Mouse (Mus musculus): Measurements from ENCODE around the gene Artn. TPM values are rescaled to one million over a fixed set of nuclear protein-coding genes. Genes with fewer than 3 reads are reported as not detected.

Artn gene
- polyA plus RNA-seq, 1 experiment from 2014 or later = 6.9 TPM

- H3K4me1 ChIP-seq = peaks cover 6% of the 10 kb centered on the region; the same call in 1 of the 2 replicates
- H3K27ac ChIP-seq = no peak overlapping the region
- WGBS = 89% methylated on average over 8 of the region's 8 CpGs
- no peak overlapping the region for H3K4me2 ChIP-seq
- H3K9me3 ChIP-seq = no peaks in the 10 kb centered on the region
- H3K36me3 ChIP-seq = peaks cover 44% of the 10 kb centered on the region
- H3K9ac ChIP-seq = no peak overlapping the region
- no peak overlapping the region for H3K4me3 ChIP-seq (replicated peaks)
- H3K27me3 ChIP-seq (replicated peaks) = no peaks in the 10 kb centered on the region
- ATAC-seq (ENCODE audit: insufficient read depth, low FRiP score, low read depth) = no peak
Observed at GRCm38 (mm10) chr4:117904761-117905160, 24.8 kb downstream of the Artn start.

GRCm38 (mm10) chr4:117904094-117904493 is 25.5 kb downstream of the Artn start:
- 88% methylated on average over 10 of the region's 10 CpGs for WGBS
- peaks cover 6% of the 10 kb centered on the region; the same call in 1 of the 2 replicates for H3K4me1 ChIP-seq
- H3K27me3 ChIP-seq (replicated peaks) = no peaks in the 10 kb centered on the region
- no peak for ATAC-seq (ENCODE audit: insufficient read depth, low FRiP score, low read depth)
- H3K9me3 ChIP-seq = no peaks in the 10 kb centered on the region
- no peak overlapping the region for H3K27ac ChIP-seq
- H3K36me3 ChIP-seq = peaks cover 51% of the 10 kb centered on the region
- no peak overlapping the region for H3K4me2 ChIP-seq
- H3K9ac ChIP-seq = no peak overlapping the region
- H3K4me3 ChIP-seq (replicated peaks) = no peak overlapping the region

- Histone ChIP-seq H3K27me3 (replicated peaks) (no peaks in the 10 kb centered on the region), H3K4me2 (no peak overlapping the region), H3K4me1 (no peaks in the 10 kb centered on the region), H3K36me3 (peaks cover 58% of the 10 kb centered on the region), H3K9me3 (no peaks in the 10 kb centered on the region), H3K27ac (no peak overlapping the region), H3K4me3 (replicated peaks) (no peak overlapping the region), H3K9ac (no peak overlapping the region)
- 73% methylated on average over 3 of the region's 3 CpGs for WGBS
- no peak for ATAC-seq (ENCODE audit: insufficient read depth, low FRiP score, low read depth)
Observed at GRCm38 (mm10) chr4:117898111-117898510, 31.5 kb downstream of the Artn start.

- H3K9ac ChIP-seq = no peak overlapping the region
- WGBS = 91% methylated on average over 6 of the region's 6 CpGs
- no peaks in the 10 kb centered on the region for H3K27me3 ChIP-seq (replicated peaks)
- H3K36me3 ChIP-seq = peaks cover 52% of the 10 kb centered on the region
- no peaks in the 10 kb centered on the region for H3K9me3 ChIP-seq
- no peak for ATAC-seq (ENCODE audit: insufficient read depth, low FRiP score, low read depth)
- H3K4me2 ChIP-seq = no peak overlapping the region
- no peak overlapping the region for H3K27ac ChIP-seq
- H3K4me1 ChIP-seq = peaks cover 3% of the 10 kb centered on the region
- H3K4me3 ChIP-seq (replicated peaks) = no peak overlapping the region
Observed at GRCm38 (mm10) chr4:117896031-117896430, 33.5 kb downstream of the Artn start.

GRCm38 (mm10) chr4:117895339-117895738 is 34.2 kb downstream of the Artn start:
- 83% methylated on average over 7 of the region's 7 CpGs for WGBS
- peaks cover 49% of the 10 kb centered on the region for H3K36me3 ChIP-seq
- no peak overlapping the region for H3K27ac ChIP-seq
- H3K9me3 ChIP-seq = no peaks in the 10 kb centered on the region
- H3K4me1 ChIP-seq = peaks cover 6% of the 10 kb centered on the region
- no peaks in the 10 kb centered on the region for H3K27me3 ChIP-seq (replicated peaks)
- ATAC-seq (ENCODE audit: insufficient read depth, low FRiP score, low read depth) = no peak
- no peak overlapping the region for H3K9ac ChIP-seq
- no peak overlapping the region for H3K4me3 ChIP-seq (replicated peaks)
- H3K4me2 ChIP-seq = no peak overlapping the region

- no peak for ATAC-seq (ENCODE audit: insufficient read depth, low FRiP score, low read depth)
- no peaks in the 10 kb centered on the region for H3K27me3 ChIP-seq (replicated peaks)
- H3K27ac ChIP-seq = no peak overlapping the region
- H3K9me3 ChIP-seq = no peaks in the 10 kb centered on the region
- no peak overlapping the region for H3K4me3 ChIP-seq (replicated peaks)
- H3K4me1 ChIP-seq = peaks cover 6% of the 10 kb centered on the region
- no peak overlapping the region for H3K4me2 ChIP-seq
- H3K36me3 ChIP-seq = peaks cover 47% of the 10 kb centered on the region
- H3K9ac ChIP-seq = no peak overlapping the region
- 89% methylated on average over 8 of the region's 8 CpGs for WGBS
Observed at GRCm38 (mm10) chr4:117894601-117895000, 35.0 kb downstream of the Artn start.

GRCm38 (mm10) chr4:117893376-117893775 is 36.2 kb downstream of the Artn start:
- Histone ChIP-seq H3K4me3 (replicated peaks) (no peak overlapping the region), H3K4me1 (peaks cover 6% of the 10 kb centered on the region), H3K4me2 (no peak overlapping the region), H3K27ac (no peak overlapping the region), H3K27me3 (replicated peaks) (no peaks in the 10 kb centered on the region), H3K9me3 (no peaks in the 10 kb centered on the region), H3K9ac (no peak overlapping the region), H3K36me3 (peaks cover 41% of the 10 kb centered on the region)
- WGBS = 18% methylated on average over 9 of the region's 9 CpGs
- no peak for ATAC-seq (ENCODE audit: insufficient read depth, low FRiP score, low read depth)

GRCm38 (mm10) chr4:117891738-117892161 is 37.8 kb downstream of the Artn start, which contains the start of gene Dph2:
Gene Dph2 (minus strand): TSS chr4:117892032.
- no peak within 1 kb of the TSS for H3K27ac ChIP-seq
- no peaks in the 10 kb centered on the region for H3K9me3 ChIP-seq
- under 1% methylated on average over 21 of the region's 21 CpGs for WGBS
- H3K4me2 ChIP-seq = peak within 1 kb of the TSS; percentile 82
- peak; percentile 84 for ATAC-seq (ENCODE audit: insufficient read depth, low FRiP score, low read depth)
- H3K36me3 ChIP-seq = peaks cover 33% of the 10 kb centered on the region
- peaks cover 9% of the 10 kb centered on the region for H3K4me1 ChIP-seq
- peak within 1 kb of the TSS; percentile 79 for H3K4me3 ChIP-seq (replicated peaks)
- H3K9ac ChIP-seq = peak within 1 kb of the TSS; percentile 44
- H3K27me3 ChIP-seq (replicated peaks) = no peaks in the 10 kb centered on the region

GRCm38 (mm10) chr4:117890750-117891149 is 38.8 kb downstream of the Artn start:
- peak overlapping the region; percentile 79; the same call in 1 of the 2 replicates for H3K4me3 ChIP-seq (replicated peaks)
- 85% methylated on average over 8 of the region's 8 CpGs for WGBS
- no peak overlapping the region for H3K9ac ChIP-seq
- H3K27me3 ChIP-seq (replicated peaks) = no peaks in the 10 kb centered on the region
- H3K27ac ChIP-seq = no peak overlapping the region
- ATAC-seq (ENCODE audit: insufficient read depth, low FRiP score, low read depth) = no peak
- peaks cover 18% of the 10 kb centered on the region for H3K4me1 ChIP-seq
- peak overlapping the region; percentile 82 for H3K4me2 ChIP-seq
- no peaks in the 10 kb centered on the region for H3K9me3 ChIP-seq
- H3K36me3 ChIP-seq = peaks cover 28% of the 10 kb centered on the region

- H3K4me3 ChIP-seq (replicated peaks) = no peak overlapping the region
- no peak overlapping the region for H3K4me2 ChIP-seq
- peaks cover 34% of the 10 kb centered on the region for H3K36me3 ChIP-seq
- H3K9me3 ChIP-seq = no peaks in the 10 kb centered on the region
- no peak overlapping the region for H3K9ac ChIP-seq
- no peaks in the 10 kb centered on the region for H3K27me3 ChIP-seq (replicated peaks)
- ATAC-seq (ENCODE audit: insufficient read depth, low FRiP score, low read depth) = no peak
- no peak overlapping the region for H3K27ac ChIP-seq
- H3K4me1 ChIP-seq = peaks cover 18% of the 10 kb centered on the region
- 92% methylated on average over 14 of the region's 14 CpGs for WGBS
Observed at GRCm38 (mm10) chr4:117890031-117890430, 39.5 kb downstream of the Artn start.

- H3K27me3 ChIP-seq (replicated peaks) = no peaks in the 10 kb centered on the region
- no peak overlapping the region for H3K4me3 ChIP-seq (replicated peaks)
- no peaks in the 10 kb centered on the region for H3K9me3 ChIP-seq
- H3K4me1 ChIP-seq = peaks cover 20% of the 10 kb centered on the region
- ATAC-seq (ENCODE audit: insufficient read depth, low FRiP score, low read depth) = no peak
- H3K9ac ChIP-seq = no peak overlapping the region
- 86% methylated on average over 15 of the region's 15 CpGs for WGBS
- no peak overlapping the region for H3K4me2 ChIP-seq
- peaks cover 34% of the 10 kb centered on the region for H3K36me3 ChIP-seq
- no peak overlapping the region for H3K27ac ChIP-seq
Observed at GRCm38 (mm10) chr4:117889471-117889870, 40.1 kb downstream of the Artn start.

- no peak for ATAC-seq (ENCODE audit: insufficient read depth, low FRiP score, low read depth)
- no peak overlapping the region for H3K9ac ChIP-seq
- H3K27me3 ChIP-seq (replicated peaks) = no peaks in the 10 kb centered on the region
- peaks cover 29% of the 10 kb centered on the region; the same call in 1 of the 2 replicates for H3K36me3 ChIP-seq
- 77% methylated on average over 2 of the region's 2 CpGs for WGBS
- no peak overlapping the region for H3K27ac ChIP-seq
- H3K4me1 ChIP-seq = peaks cover 30% of the 10 kb centered on the region
- H3K9me3 ChIP-seq = no peaks in the 10 kb centered on the region
- peak overlapping the region; percentile 96 for H3K4me3 ChIP-seq (replicated peaks)
- peak overlapping the region; percentile 93; the same call in 1 of the 2 replicates for H3K4me2 ChIP-seq
Observed at GRCm38 (mm10) chr4:117887920-117888319, 41.6 kb downstream of the Artn start.

GRCm38 (mm10) chr4:117887133-117887532 is 42.4 kb downstream of the Artn start, which contains the start of gene Atp6v0b:
Gene Atp6v0b (minus strand): TSS chr4:117887333.
- H3K9me3 ChIP-seq = no peaks in the 10 kb centered on the region
- H3K4me3 ChIP-seq (replicated peaks) = peak within 1 kb of the TSS; percentile 96
- H3K27ac ChIP-seq = peak within 1 kb of the TSS; percentile 66
- WGBS = under 1% methylated on average over 36 of the region's 37 CpGs
- peaks cover 29% of the 10 kb centered on the region; the same call in 1 of the 2 replicates for H3K36me3 ChIP-seq
- H3K27me3 ChIP-seq (replicated peaks) = no peaks in the 10 kb centered on the region
- H3K4me2 ChIP-seq = peak within 1 kb of the TSS; percentile 93
- peak; percentile 89 for ATAC-seq (ENCODE audit: insufficient read depth, low FRiP score, low read depth)
- peak within 1 kb of the TSS; percentile 76 for H3K9ac ChIP-seq
- H3K4me1 ChIP-seq = peaks cover 36% of the 10 kb centered on the region
